Mouse (Mus musculus) embryonic fibroblast, embryonic 13.5 days (primary cell): ENCODE results near the gene Rbm18. TPM values are rescaled to one million over a fixed set of nuclear protein-coding genes. Genes with fewer than 3 reads are reported as not detected.

Source experiments
- H3K27ac ChIP-seq: 2 replicates; pipeline ENCODE4 v1.5.1; 2012; ENCODE audit warnings: low read length, control low read depth, inconsistent platforms; ENCODE audit not compliant: insufficient read depth
- H3K4me1 ChIP-seq: 2 replicates; pipeline ENCODE4 v1.6.1; 2011; ENCODE audit warnings: low read length; ENCODE audit not compliant: control insufficient read depth, insufficient read depth
- H3K4me3 ChIP-seq: 2 replicates; pipeline ENCODE4 v1.5.1; 2011; ENCODE audit warnings: mild to moderate bottlenecking, control low read depth, low read length; ENCODE audit not compliant: insufficient read depth
- CTCF ChIP-seq: IDR thresholded peaks from 2 replicates; pipeline ENCODE4 v1.5.1; 2011; ENCODE audit warnings: mild to moderate bottlenecking, control low read depth, low read length, moderate library complexity, borderline replicate concordance; ENCODE audit not compliant: insufficient read depth
- POLR2A ChIP-seq: IDR thresholded peaks from 2 replicates; pipeline ENCODE4 v1.6.1; 2011; ENCODE audit warnings: low read depth, mild to moderate bottlenecking, control low read depth, low read length, moderate library complexity
- polyA plus RNA-seq: library from polyadenylated mRNA; stranded (reverse); fragments of >200 nt; gene quantifications from 2 replicates; pipeline ENCODE4 v1.2.4, GENCODE M21; 2011; ENCODE audit warnings: low read depth; ENCODE audit not compliant: missing spikeins, insufficient read length

Rbm18 gene
- polyA plus RNA-seq, 1 experiment, result 54.1 TPM

- no peaks in the 10 kb centered on the region; the same call in 1 of the 2 replicates for H3K4me1 ChIP-seq
- H3K4me3 ChIP-seq, result no peak overlapping the region
- H3K27ac ChIP-seq, result no peak overlapping the region
- no peak for TF ChIP-seq CTCF
- TF ChIP-seq POLR2A, result no peak
Observed at GRCm38 (mm10) chr2:36108615-36109014, 28.0 kb downstream of the Rbm18 start.

- H3K4me1 ChIP-seq, result peaks cover 3% of the 10 kb centered on the region; the same call in 1 of the 2 replicates
- H3K27ac ChIP-seq, result no peak within 1 kb of the TSS
- H3K4me3 ChIP-seq, result peak within 1 kb of the TSS; percentile 39
- TF ChIP-seq POLR2A (no peak; the same call in 1 of the 2 replicates), CTCF (no peak)
Observed at GRCm38 (mm10) chr2:36104956-36105741, 31.4 kb downstream of the Rbm18 start, which contains the start of gene Lhx6. Gene Lhx6 (minus strand): TSS chr2:36105408.

DNA sequence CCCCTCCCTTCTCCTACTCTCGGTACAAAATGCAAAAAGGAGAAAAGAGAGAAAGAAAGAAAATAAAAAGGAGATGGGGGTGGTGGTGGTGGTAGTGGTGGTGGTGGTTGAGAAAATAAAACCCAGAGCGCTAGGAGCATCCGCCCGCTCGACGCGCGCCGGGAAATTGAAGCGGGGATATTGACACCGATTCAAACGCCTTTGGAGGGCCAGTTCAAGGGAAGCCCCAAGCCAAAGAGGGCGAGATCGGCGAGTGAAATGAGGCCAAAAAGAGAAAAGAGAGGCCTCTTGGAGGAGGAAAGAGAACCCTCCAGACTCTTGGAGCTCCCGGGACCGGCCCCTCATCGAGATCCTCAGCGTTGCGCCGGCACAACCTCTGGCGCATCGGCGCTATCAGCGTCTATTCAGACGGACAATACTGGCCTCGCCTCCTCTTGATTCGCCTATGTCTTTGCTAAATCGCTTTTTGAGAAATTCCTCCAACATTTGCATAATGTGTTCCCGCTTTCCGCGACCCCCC lies 32.1 kb downstream of the Rbm18 start:
- Histone ChIP-seq H3K27ac (no peak overlapping the region), H3K4me3 (peak overlapping the region; percentile 39), H3K4me1 (peaks cover 3% of the 10 kb centered on the region; the same call in 1 of the 2 replicates)
- TF ChIP-seq POLR2A, result no peak
- TF ChIP-seq CTCF, result no peak

DNA sequence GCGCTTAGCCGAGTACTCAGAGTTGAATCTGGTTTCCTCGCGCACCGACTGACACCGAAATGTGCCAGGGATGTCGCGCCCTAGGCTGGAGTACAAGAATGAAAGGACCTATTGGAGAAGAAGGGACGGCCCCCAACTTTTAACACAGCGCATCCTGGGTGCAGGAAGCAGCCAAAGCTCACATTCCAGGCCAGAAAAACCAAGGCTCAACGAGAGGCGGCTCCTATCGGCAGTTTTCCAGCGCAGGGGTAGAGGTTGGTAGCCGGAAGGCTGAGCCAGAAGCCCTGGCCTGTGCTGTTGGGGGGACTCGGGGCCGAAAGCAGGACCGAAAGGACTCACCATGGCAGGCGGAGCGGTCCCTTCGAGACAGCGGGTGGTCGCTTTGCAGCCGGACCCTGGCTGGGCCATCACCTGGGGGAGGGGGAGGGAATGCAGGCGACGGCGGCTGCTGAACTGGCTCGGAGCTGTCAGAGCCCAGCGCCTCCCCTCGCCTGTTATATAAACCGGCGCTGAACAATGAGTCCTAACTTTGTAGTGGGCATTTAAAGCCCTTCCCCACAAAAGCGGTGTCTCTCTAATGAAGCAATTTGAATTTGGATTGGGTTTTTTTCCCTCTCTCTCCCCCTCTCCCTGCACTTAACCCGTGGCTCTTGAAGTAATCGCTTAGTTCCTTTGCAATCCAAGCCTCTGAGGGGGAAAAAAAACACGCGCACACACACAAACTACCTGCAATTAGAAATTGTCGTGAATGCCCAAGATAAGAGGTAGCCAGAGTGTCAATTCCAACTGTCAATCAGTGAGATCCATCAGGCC lies 32.8 kb downstream of the Rbm18 start:
- H3K27ac ChIP-seq, result no peak overlapping the region
- TF ChIP-seq POLR2A (no peak), CTCF (no peak)
- peaks cover 3% of the 10 kb centered on the region for H3K4me1 ChIP-seq
- H3K4me3 ChIP-seq, result peak overlapping the region; percentile 39

GRCm38 (mm10) chr2:36103069-36103554 lies 33.5 kb downstream of the Rbm18 start:
- TF ChIP-seq POLR2A (no peak), CTCF (no peak)
- Histone ChIP-seq H3K4me1 (peaks cover 3% of the 10 kb centered on the region), H3K27ac (no peak overlapping the region), H3K4me3 (peak overlapping the region; percentile 14; the same call in 1 of the 2 replicates)

- Histone ChIP-seq H3K4me1 (peaks cover 3% of the 10 kb centered on the region), H3K27ac (no peak overlapping the region), H3K4me3 (no peak overlapping the region)
- no peak for TF ChIP-seq POLR2A
- TF ChIP-seq CTCF, result no peak
Observed at GRCm38 (mm10) chr2:36102559-36102946, 34.0 kb downstream of the Rbm18 start.

DNA sequence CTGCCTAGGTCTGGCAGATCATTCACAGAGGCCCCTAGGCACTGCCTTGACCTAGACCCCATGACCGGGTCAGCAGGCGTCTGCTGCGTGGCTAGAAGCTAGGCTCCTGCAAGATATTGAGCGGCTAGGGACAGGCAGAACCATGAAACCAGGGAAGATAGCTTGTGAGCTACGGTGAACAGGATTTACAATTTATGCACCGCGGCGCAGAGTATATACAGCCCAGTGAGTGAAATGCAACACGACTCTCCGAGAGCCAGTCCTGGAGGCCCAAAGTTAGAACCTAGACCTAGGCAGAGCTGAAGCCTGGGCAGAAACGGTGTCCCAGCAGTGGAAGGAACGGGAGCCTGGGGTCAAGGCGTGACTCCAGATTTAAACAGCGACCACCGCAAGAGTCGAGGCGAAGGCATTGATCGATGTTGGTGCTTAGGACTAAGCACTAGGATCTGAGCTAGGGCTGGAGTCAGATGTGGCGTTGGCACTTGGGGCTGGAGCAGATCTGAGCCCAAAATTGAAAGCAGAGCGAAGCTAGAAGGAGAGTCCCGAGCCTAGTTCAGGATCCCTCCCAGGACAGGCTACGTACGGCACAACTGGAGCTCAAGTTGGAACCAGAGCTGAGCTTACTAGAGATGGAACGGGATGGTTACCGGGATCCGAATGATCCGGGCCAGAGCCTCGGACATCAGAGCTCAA lies 34.6 kb downstream of the Rbm18 start:
- TF ChIP-seq CTCF (no peak), POLR2A (no peak)
- H3K4me1 ChIP-seq, result peaks cover 3% of the 10 kb centered on the region
- H3K27ac ChIP-seq, result no peak overlapping the region
- H3K4me3 ChIP-seq, result no peak overlapping the region

GRCm38 (mm10) chr2:36099739-36100138 lies 36.8 kb downstream of the Rbm18 start:
- no peak overlapping the region for H3K4me3 ChIP-seq
- peak overlapping the region; percentile 3; the same call in 1 of the 2 replicates for H3K27ac ChIP-seq
- peaks cover 3% of the 10 kb centered on the region; the same call in 1 of the 2 replicates for H3K4me1 ChIP-seq
- TF ChIP-seq CTCF, result no peak
- no peak for TF ChIP-seq POLR2A

- peaks cover 3% of the 10 kb centered on the region; the same call in 1 of the 2 replicates for H3K4me1 ChIP-seq
- TF ChIP-seq POLR2A, result no peak
- no peak for TF ChIP-seq CTCF
- H3K4me3 ChIP-seq, result no peak overlapping the region
- no peak overlapping the region for H3K27ac ChIP-seq
Observed at GRCm38 (mm10) chr2:36098021-36098420, 38.6 kb downstream of the Rbm18 start.
